Mouse (Mus musculus): Measurements from ENCODE around the gene Slc22a1. TPM values are rescaled to one million over a fixed set of nuclear protein-coding genes. Genes with fewer than 3 reads are reported as not detected.

Gene Slc22a1
- polyA plus RNA-seq, 1 experiment from 2014 or later: 42.4 TPM

Other genes starting within 250 kb of the Slc22a1 start
- gene Slc22a3, start 168.1 kb downstream of the Slc22a1 start, polyA plus RNA-seq (2014; fragmentation: Nextera tagmentation; extraction: Ambion mirVana): 0.27 and 0.45 TPM in 2 replicates
- not detected in 2 replicates for gene Slc22a2, start 91.7 kb downstream of the Slc22a1 start, polyA plus RNA-seq (2014; fragmentation: Nextera tagmentation; extraction: Ambion mirVana)
- gene Igf2r, start 93.8 kb upstream of the Slc22a1 start, polyA plus RNA-seq (2014; fragmentation: Nextera tagmentation; extraction: Ambion mirVana): 196 and 201 TPM in 2 replicates
- 0.65 and 0.70 TPM in 2 replicates for gene Mas1, start 192.3 kb upstream of the Slc22a1 start, polyA plus RNA-seq (2014; fragmentation: Nextera tagmentation; extraction: Ambion mirVana)
- 0.09 and 0.16 TPM in 2 replicates for gene Mrgprh, start 200.2 kb upstream of the Slc22a1 start, polyA plus RNA-seq (2014; fragmentation: Nextera tagmentation; extraction: Ambion mirVana)
- gene Pnldc1, start 234.4 kb upstream of the Slc22a1 start, polyA plus RNA-seq (2014; fragmentation: Nextera tagmentation; extraction: Ambion mirVana): 1.5 and 1.6 TPM in 2 replicates
- gene Tcp1, start 239.9 kb upstream of the Slc22a1 start, polyA plus RNA-seq (2014; fragmentation: Nextera tagmentation; extraction: Ambion mirVana): 345 and 353 TPM in 2 replicates
- gene Mrpl18, start 240.5 kb upstream of the Slc22a1 start, polyA plus RNA-seq (2014; fragmentation: Nextera tagmentation; extraction: Ambion mirVana): 197 and 200 TPM in 2 replicates